Mouse (Mus musculus) heart, embryonic 14.5 days (tissue): ENCODE results near the gene Slc16a6. TPM values are rescaled to one million over a fixed set of nuclear protein-coding genes. Genes with fewer than 3 reads are reported as not detected.

ENCODE experiments used
- ATAC-seq: fragments of 200-750 bp; cut with Nextera tagmentation; 2 replicates; pipeline ENCODE4 v1.8.0; 2017; ENCODE audit warnings: low read depth, moderate TSS enrichment; ENCODE audit not compliant: insufficient number of reproducible peaks, insufficient read depth, low FRiP score
- H3K27ac ChIP-seq, 2 experiments: fragments of 200-500 bp in 1 of 2; fragments of 300-500 bp in 1 of 2; sonication (generic) in 1 of 2; replicated peaks in 1 of 2; 2 replicates each; pipeline ENCODE4 v1.5.1; 2012 to 2014; ENCODE audit warnings: low read depth in 2 of 2, low read length in 2 of 2, control low read depth in 1 of 2, mild to moderate bottlenecking in 1 of 2, mixed read lengths in 1 of 2; ENCODE audit not compliant: control insufficient read depth in 1 of 2, insufficient read depth in 1 of 2
- H3K27me3 ChIP-seq: fragments of 300-500 bp; sonication (generic); 2 replicates; pipeline ENCODE4 v1.6.1; 2014; ENCODE audit warnings: mild to moderate bottlenecking, low read length, control low read depth; ENCODE audit not compliant: control insufficient read depth, insufficient read depth
- H3K36me3 ChIP-seq: fragments of 300-500 bp; sonication (generic); 2 replicates; pipeline ENCODE4 v1.6.1; 2014; ENCODE audit warnings: mild to moderate bottlenecking, control low read depth, low read length, mixed read lengths; ENCODE audit not compliant: control insufficient read depth, insufficient read depth
- H3K4me1 ChIP-seq, 2 experiments: fragments of 200-500 bp in 1 of 2; fragments of 300-500 bp in 1 of 2; sonication (generic) in 1 of 2; 2 replicates each; pipeline ENCODE4 v1.6.1; 2012 to 2014; ENCODE audit warnings: low read length in 2 of 2, control low read depth in 1 of 2, mixed read lengths in 1 of 2; ENCODE audit not compliant: control insufficient read depth in 2 of 2, insufficient read depth in 2 of 2
- H3K4me2 ChIP-seq: fragments of 300-500 bp; sonication (generic); 2 replicates; pipeline ENCODE4 v1.6.1; 2014; ENCODE audit warnings: mild to moderate bottlenecking, low read length
- H3K4me3 ChIP-seq, 2 experiments: fragments of 200-500 bp in 1 of 2; fragments of 300-500 bp in 1 of 2; sonication (generic) in 1 of 2; 2 replicates each; pipeline ENCODE4 v1.5.1; 2012 to 2014; ENCODE audit warnings: low read length in 2 of 2, mild to moderate bottlenecking in 2 of 2, control low read depth in 1 of 2, low read depth in 1 of 2, moderate library complexity in 1 of 2; ENCODE audit not compliant: control insufficient read depth in 1 of 2, insufficient read depth in 1 of 2
- H3K9ac ChIP-seq: fragments of 300-500 bp; sonication (generic); 2 replicates; pipeline ENCODE4 v1.6.1; 2014; ENCODE audit warnings: mild to moderate bottlenecking, low read length
- H3K9me3 ChIP-seq: fragments of 300-500 bp; sonication (generic); 2 replicates; pipeline ENCODE4 v1.6.1; 2016; ENCODE audit warnings: low read length, control low read depth; ENCODE audit not compliant: control insufficient read depth
- WGBS: fragments of 180-500 bp; shearing (Covaris S2); extraction: QIAGEN DNeasy Blood & Tissue Kit; methylation state at CpG from one replicate; pipeline ENCODE4 v1.1.7; 2014; 5-methylcytosine and 5-hydroxymethylcytosine counted together
- polyA plus RNA-seq: library from polyadenylated mRNA; unstranded; fragments of >200 nt; fragmentation: Nextera tagmentation; extraction: Ambion mirVana; gene quantifications from 2 replicates; pipeline ENCODE4 v1.2.1, GENCODE M21; 2014

Gene Slc16a6
- polyA plus RNA-seq, 1 experiment from 2014 or later, result 7.3 TPM

- no peak overlapping the region for H3K9ac ChIP-seq
- WGBS, result 55% methylated on average over 8 of the region's 8 CpGs
- peaks cover 0 to 2% of the 10 kb centered on the region in 2 experiments; a peak in 1 of 4 replicates for H3K4me1 ChIP-seq
- no peaks in the 10 kb centered on the region for H3K27me3 ChIP-seq
- H3K36me3 ChIP-seq, result no peaks in the 10 kb centered on the region
- no peaks in the 10 kb centered on the region for H3K9me3 ChIP-seq
- H3K27ac ChIP-seq, result no peak overlapping the region
- no peak overlapping the region for H3K4me3 ChIP-seq
- H3K4me2 ChIP-seq, result no peak overlapping the region
- ATAC-seq, result no peak
These were observed 7.0 kb upstream of the Slc16a6 start for GRCm38 (mm10) chr11:109480440-109480839.

- 71% methylated on average over 16 of the region's 16 CpGs for WGBS
- no peak overlapping the region for H3K9ac ChIP-seq
These were observed 6.3 kb upstream of the Slc16a6 start for GRCm38 (mm10) chr11:109479575-109480285.

GRCm38 (mm10) chr11:109477606-109478380 is 4.4 kb upstream of the Slc16a6 start:
- 47% methylated on average over 16 of the region's 16 CpGs for WGBS
- H3K36me3 ChIP-seq, result no peaks in the 10 kb centered on the region

More at GRCm38 (mm10) chr11:109479575-109480285, 6.3 kb upstream of the Slc16a6 start:
- Histone ChIP-seq H3K4me2 (no peak overlapping the region), H3K9me3 (no peaks in the 10 kb centered on the region), H3K27ac (no peak overlapping the region), H3K27me3 (no peaks in the 10 kb centered on the region), H3K36me3 (no peaks in the 10 kb centered on the region), H3K4me3 (no peak overlapping the region), H3K4me1 (peaks cover 0 to 2% of the 10 kb centered on the region in 2 experiments; a peak in 1 of 4 replicates)
- no peak for ATAC-seq

GRCm38 (mm10) chr11:109476653-109477052 is 3.3 kb upstream of the Slc16a6 start:
- Histone ChIP-seq H3K27ac (no peak overlapping the region), H3K4me3 (no peak overlapping the region)
- WGBS, result 49% methylated on average over 6 of the region's 6 CpGs

More at GRCm38 (mm10) chr11:109477606-109478380, 4.4 kb upstream of the Slc16a6 start:
- no peaks in the 10 kb centered on the region for H3K9me3 ChIP-seq
- H3K9ac ChIP-seq, result no peak overlapping the region
- H3K27ac ChIP-seq, result no peak overlapping the region
- no peak overlapping the region for H3K4me2 ChIP-seq
- ATAC-seq, result no peak
- H3K4me1 ChIP-seq, result peaks cover 4% of the 10 kb centered on the region in 2 experiments; a peak in 2 of 4 replicates
- H3K4me3 ChIP-seq, result no peak overlapping the region
- H3K27me3 ChIP-seq, result no peaks in the 10 kb centered on the region

GRCm38 (mm10) chr11:109476241-109476640 is 2.8 kb upstream of the Slc16a6 start:
- WGBS, result 44% methylated on average over 2 of the region's 2 CpGs
- Histone ChIP-seq H3K36me3 (no peaks in the 10 kb centered on the region), H3K9ac (no peak overlapping the region), H3K4me1 (peaks cover 7 to 10% of the 10 kb centered on the region in 2 experiments; a peak in 3 of 4 replicates), H3K9me3 (no peaks in the 10 kb centered on the region), H3K4me2 (no peak overlapping the region), H3K4me3 (no peak overlapping the region), H3K27me3 (no peaks in the 10 kb centered on the region), H3K27ac (no peak overlapping the region)
- no peak for ATAC-seq

More at GRCm38 (mm10) chr11:109476653-109477052, 3.3 kb upstream of the Slc16a6 start:
- H3K9ac ChIP-seq, result no peak overlapping the region
- no peaks in the 10 kb centered on the region for H3K36me3 ChIP-seq
- H3K4me2 ChIP-seq, result no peak overlapping the region
- no peaks in the 10 kb centered on the region for H3K27me3 ChIP-seq
- ATAC-seq, result no peak
- peaks cover 4 to 7% of the 10 kb centered on the region in 2 experiments; a peak in 3 of 4 replicates for H3K4me1 ChIP-seq
- no peaks in the 10 kb centered on the region for H3K9me3 ChIP-seq

DNA sequence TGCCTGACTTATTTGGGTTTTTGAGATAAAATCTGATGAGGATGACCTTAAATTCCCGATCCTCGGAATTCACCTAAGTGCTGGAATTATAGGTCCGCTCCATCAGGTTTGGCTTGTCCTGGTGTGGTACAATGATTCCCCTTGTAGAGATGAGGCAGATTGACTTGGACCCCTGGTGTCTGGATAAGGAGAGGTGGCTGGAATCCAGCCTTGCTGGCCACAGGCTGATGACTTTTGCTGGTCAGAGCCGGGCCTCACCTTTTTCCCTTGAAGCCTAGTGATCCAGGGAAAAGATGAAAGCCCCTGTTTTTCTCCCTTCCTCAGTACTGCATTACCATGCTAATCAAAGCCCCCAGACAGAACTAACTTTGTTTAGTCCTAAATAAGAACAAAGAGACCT is 2.3 kb upstream of the Slc16a6 start:
- Histone ChIP-seq H3K4me2 (no peak overlapping the region), H3K4me1 (peaks cover 7 to 13% of the 10 kb centered on the region in 2 experiments; a peak in 3 of 4 replicates), H3K27ac (no peak overlapping the region), H3K4me3 (no peak overlapping the region), H3K9me3 (no peaks in the 10 kb centered on the region), H3K9ac (no peak overlapping the region), H3K36me3 (no peaks in the 10 kb centered on the region), H3K27me3 (no peaks in the 10 kb centered on the region)
- ATAC-seq, result no peak
- 84% methylated on average over 4 of the region's 4 CpGs for WGBS

GRCm38 (mm10) chr11:109474836-109475235 is 1.4 kb upstream of the Slc16a6 start:
- no peak overlapping the region for H3K9ac ChIP-seq
- no peak for ATAC-seq
- peaks cover 9 to 16% of the 10 kb centered on the region in 2 experiments; a peak in 3 of 4 replicates for H3K4me1 ChIP-seq
- 87% methylated on average over 13 of the region's 13 CpGs for WGBS
- no peak overlapping the region for H3K27ac ChIP-seq
- H3K36me3 ChIP-seq, result no peaks in the 10 kb centered on the region
- H3K4me3 ChIP-seq, result no peak overlapping the region
- no peak overlapping the region for H3K4me2 ChIP-seq
- H3K9me3 ChIP-seq, result no peaks in the 10 kb centered on the region
- H3K27me3 ChIP-seq, result no peaks in the 10 kb centered on the region
